Mouse (Mus musculus) lung, adult 2 months (tissue): ENCODE measurements around the gene Dusp27. TPM values are rescaled to one million over a fixed set of nuclear protein-coding genes. Genes with fewer than 3 reads are reported as not detected.
"Not testable (repeated sequence)": the region's sequence is repeated elsewhere in the genome, so short reads cannot be mapped to it uniquely, and the experiment has no call there.

ENCODE experiments used
- DNase-seq: peaks from one replicate; pipeline ENCODE4 v3.0.0; 2022
- H3K4me1 ChIP-seq: fragments of 200-500 bp; 2 replicates; pipeline ENCODE4 v1.6.1; 2011; ENCODE audit warnings: low read length; ENCODE audit not compliant: control insufficient read depth, insufficient read depth
- H3K4me3 ChIP-seq: fragments of 200-500 bp; replicated peaks from 2 replicates; pipeline ENCODE3; 2011; ENCODE audit warnings: low read depth, mild to moderate bottlenecking, control low read depth, low read length; ENCODE audit errors: extremely low read depth
- CTCF ChIP-seq: fragments of 200-500 bp; IDR thresholded peaks from 2 replicates; pipeline ENCODE4 v1.5.1; 2011; ENCODE audit warnings: mild to moderate bottlenecking, low read length, control low read depth; ENCODE audit not compliant: insufficient read depth
- POLR2A ChIP-seq: fragments of 200-500 bp; IDR thresholded peaks from 2 replicates; pipeline ENCODE4 v1.6.1; 2011; ENCODE audit warnings: low read depth, mild to moderate bottlenecking, control low read depth, low read length, borderline replicate concordance; ENCODE audit errors: extremely low read depth
- WGBS: fragments of 180-500 bp; shearing (Covaris S2); methylation state at CpG from one replicate; pipeline ENCODE4 v1.1.7; 2018; 5-methylcytosine and 5-hydroxymethylcytosine counted together
- polyA plus RNA-seq: library from polyadenylated mRNA; depleted of rRNA; stranded (reverse); fragments of >200 nt; gene quantifications from 2 replicates; pipeline ENCODE4 v1.2.3, GENCODE M21; 2012

Dusp27 gene
- polyA plus RNA-seq, 1 experiment: 0.69 TPM

GRCm38 (mm10) chr1:166146626-166147025 is 18.9 kb upstream of the Dusp27 start:
- WGBS: 79% methylated on average over 11 of the region's 11 CpGs
- no peak for TF ChIP-seq POLR2A
- TF ChIP-seq CTCF: no peak
- Histone ChIP-seq H3K4me1 (no peaks in the 10 kb centered on the region), H3K4me3 (no peak overlapping the region)
- no peak for DNase-seq

GRCm38 (mm10) chr1:166142369-166142768 is 14.6 kb upstream of the Dusp27 start:
- 71% methylated on average over 6 of the region's 6 CpGs for WGBS

DNA sequence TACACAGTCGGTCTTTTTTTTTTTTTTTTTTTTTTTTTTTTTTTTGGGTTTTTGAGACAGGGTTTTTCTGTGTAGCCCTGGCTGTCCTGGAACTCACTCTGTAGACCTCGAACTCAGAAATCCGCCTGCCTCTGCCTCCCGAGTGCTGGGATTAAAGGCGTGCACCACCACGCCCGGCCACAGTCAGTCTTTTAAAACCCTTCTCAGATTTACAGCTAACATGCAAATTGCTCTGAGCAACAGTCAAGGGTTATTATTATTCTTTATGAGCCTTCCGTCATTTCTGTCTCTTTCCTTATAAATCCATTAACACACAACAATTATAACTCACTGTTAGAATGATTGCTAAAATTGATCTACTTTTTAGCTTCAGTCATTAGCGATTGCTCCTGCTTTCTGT is 14.1 kb upstream of the Dusp27 start:
- 92% methylated on average over 9 of the region's 9 CpGs for WGBS
- H3K4me1 ChIP-seq, DNase-seq, H3K4me3 ChIP-seq: not testable (repeated sequence)

More at GRCm38 (mm10) chr1:166142369-166142768, 14.6 kb upstream of the Dusp27 start:
- Histone ChIP-seq H3K4me3 (no peak overlapping the region), H3K4me1 (peaks cover 5% of the 10 kb centered on the region)
- DNase-seq: no peak
- no peak for TF ChIP-seq CTCF
- no peak for TF ChIP-seq POLR2A

DNA sequence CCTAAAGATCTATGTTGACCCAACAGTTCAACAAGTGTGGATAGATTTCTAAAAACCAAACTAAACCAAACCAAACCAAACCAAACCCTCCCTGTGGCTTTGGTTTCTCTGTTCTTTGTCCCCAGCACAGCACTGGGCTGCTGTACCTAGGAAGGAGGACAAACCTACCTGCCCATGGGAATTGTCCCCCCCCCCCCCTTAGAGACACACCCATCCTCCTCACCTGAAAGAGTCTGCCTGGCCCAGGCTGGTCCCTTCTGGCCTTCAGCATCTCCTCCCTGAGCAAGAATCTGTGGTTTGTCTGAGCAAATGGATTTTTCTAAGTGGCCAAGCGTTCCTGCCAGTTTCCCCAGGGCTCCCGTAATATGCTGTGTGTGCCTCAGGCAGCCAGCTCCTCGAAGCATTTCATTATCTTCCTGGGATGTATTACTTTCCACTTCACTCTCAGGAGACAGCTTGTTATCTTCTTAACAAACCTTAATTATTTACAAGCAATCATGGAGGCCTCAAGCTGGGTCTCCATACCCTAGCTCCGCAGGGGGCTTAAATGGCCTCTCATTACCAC is 12.0 kb upstream of the Dusp27 start:
- DNase-seq: no peak
- Histone ChIP-seq H3K4me3 (no peak overlapping the region), H3K4me1 (peaks cover 5% of the 10 kb centered on the region)
- TF ChIP-seq CTCF (no peak), POLR2A (no peak)
- 80% methylated on average over 4 of the region's 4 CpGs for WGBS

- Histone ChIP-seq H3K4me3 (no peak overlapping the region), H3K4me1 (peaks cover 5% of the 10 kb centered on the region)
- TF ChIP-seq CTCF (no peak), POLR2A (no peak)
- WGBS: 85% methylated on average over 3 of the region's 3 CpGs
- DNase-seq: no peak
These were observed 11.4 kb upstream of the Dusp27 start for GRCm38 (mm10) chr1:166139113-166139512.

GRCm38 (mm10) chr1:166138136-166138535 is 10.4 kb upstream of the Dusp27 start:
- WGBS: 36% methylated on average over 13 of the region's 13 CpGs

GRCm38 (mm10) chr1:166137244-166137938 is 9.7 kb upstream of the Dusp27 start:
- WGBS: 58% methylated on average over 7 of the region's 7 CpGs
- Histone ChIP-seq H3K4me3 (no peak overlapping the region), H3K4me1 (peaks cover 5% of the 10 kb centered on the region)
- DNase-seq: no peak
- TF ChIP-seq CTCF: no peak
- no peak for TF ChIP-seq POLR2A

More at GRCm38 (mm10) chr1:166138136-166138535, 10.4 kb upstream of the Dusp27 start:
- TF ChIP-seq POLR2A (no peak), CTCF (no peak)
- Histone ChIP-seq H3K4me3 (peak overlapping the region; percentile 15), H3K4me1 (peaks cover 5% of the 10 kb centered on the region)
- no peak for DNase-seq

GRCm38 (mm10) chr1:166135091-166135740 is 7.5 kb upstream of the Dusp27 start:
- 70% methylated on average over 5 of the region's 5 CpGs for WGBS
- TF ChIP-seq CTCF (no peak), POLR2A (no peak)

GRCm38 (mm10) chr1:166132367-166132766 is 4.6 kb upstream of the Dusp27 start:
- Histone ChIP-seq H3K4me1 (no peaks in the 10 kb centered on the region; the same call in 1 of the 2 replicates), H3K4me3 (no peak overlapping the region)
- no peak for TF ChIP-seq POLR2A
- no peak for TF ChIP-seq CTCF
- WGBS: 47% methylated on average over 4 of the region's 4 CpGs
- no peak for DNase-seq

More at GRCm38 (mm10) chr1:166135091-166135740, 7.5 kb upstream of the Dusp27 start:
- no peak for DNase-seq
- Histone ChIP-seq H3K4me1 (peaks cover 5% of the 10 kb centered on the region), H3K4me3 (no peak overlapping the region)

GRCm38 (mm10) chr1:166130224-166130860 is 2.6 kb upstream of the Dusp27 start, which contains the start of gene Gpa33:
TSS of gene Gpa33 (plus strand) at chr1:166130238.
- Histone ChIP-seq H3K4me3 (no peak within 1 kb of the TSS), H3K4me1 (no peaks in the 10 kb centered on the region)
- WGBS: 81% methylated on average over 5 of the region's 5 CpGs
- no peak for TF ChIP-seq POLR2A
- no peak for TF ChIP-seq CTCF
- DNase-seq: no peak
